Mouse (Mus musculus) midbrain, embryonic 13.5 days (tissue): ENCODE results near the gene Rbms3. TPM values are rescaled to one million over a fixed set of nuclear protein-coding genes. Genes with fewer than 3 reads are reported as not detected.

Source experiments
- ATAC-seq: fragments of 200-750 bp; cut with Nextera tagmentation; 2 replicates; pipeline ENCODE4 v1.8.0; 2017; ENCODE audit warnings: mild to moderate bottlenecking, moderate TSS enrichment, moderate library complexity
- H3K27ac ChIP-seq: fragments of 300-500 bp; sonication (generic); 2 replicates; pipeline ENCODE4 v1.5.1; 2015; ENCODE audit warnings: inconsistent platforms, mild to moderate bottlenecking, moderate library complexity
- H3K27me3 ChIP-seq: fragments of 300-500 bp; sonication (generic); 2 replicates; pipeline ENCODE4 v1.6.1; 2015; ENCODE audit warnings: mild to moderate bottlenecking, inconsistent platforms
- H3K36me3 ChIP-seq: fragments of 300-500 bp; sonication (generic); 2 replicates; pipeline ENCODE4 v1.6.1; 2015; ENCODE audit warnings: mild to moderate bottlenecking, inconsistent platforms
- H3K4me1 ChIP-seq: fragments of 300-500 bp; sonication (generic); replicated peaks from 2 replicates; pipeline ENCODE4 v1.6.1; 2015; ENCODE audit warnings: inconsistent platforms
- H3K4me2 ChIP-seq: fragments of 300-500 bp; sonication (generic); replicated peaks from 2 replicates; pipeline ENCODE4 v1.6.1; 2015; ENCODE audit warnings: moderate library complexity, mild to moderate bottlenecking, inconsistent platforms
- H3K4me3 ChIP-seq: fragments of 300-500 bp; sonication (generic); replicated peaks from 2 replicates; pipeline ENCODE4 v1.5.1; 2015; ENCODE audit warnings: mild to moderate bottlenecking, inconsistent platforms
- H3K9ac ChIP-seq: fragments of 300-500 bp; sonication (generic); replicated peaks from 2 replicates; pipeline ENCODE4 v1.6.1; 2015; ENCODE audit warnings: mild to moderate bottlenecking, inconsistent platforms
- H3K9me3 ChIP-seq: fragments of 300-500 bp; sonication (generic); 2 replicates; pipeline ENCODE4 v1.6.1; 2016; ENCODE audit warnings: mild to moderate bottlenecking, inconsistent platforms
- WGBS: fragments of 180-500 bp; shearing (Covaris S2); methylation state at CpG from one replicate; pipeline ENCODE4 v1.1.7; 2015; 5-methylcytosine and 5-hydroxymethylcytosine counted together
- polyA plus RNA-seq: library from polyadenylated mRNA; unstranded; fragments of >200 nt; fragmentation: Nextera tagmentation; extraction: Ambion mirVana; gene quantifications from 2 replicates; pipeline ENCODE4 v1.2.1, GENCODE M21; 2015

Gene Rbms3
- polyA plus RNA-seq, 1 experiment from 2014 or later: 30.8 TPM

- H3K9me3 ChIP-seq: no peaks in the 10 kb centered on the region
- 0 out of 2 replicates have a peak, but pooled peaks cover 4% of the 10 kb centered on the region for H3K4me1 ChIP-seq
- H3K27me3 ChIP-seq: 0 out of 2 replicates have a peak, but pooled peaks cover 4% of the 10 kb centered on the region
- no peaks in the 10 kb centered on the region for H3K36me3 ChIP-seq
- no peak overlapping the region for H3K4me2 ChIP-seq
- no peak overlapping the region for H3K9ac ChIP-seq
- no peak overlapping the region for H3K27ac ChIP-seq
- H3K4me3 ChIP-seq: no peak overlapping the region
- no peak for ATAC-seq
- 95% methylated on average over 4 of the region's 4 CpGs for WGBS
These were observed 261.7 kb downstream of the Rbms3 start for GRCm38 (mm10) chr9:117368016-117368415.

GRCm38 (mm10) chr9:117364610-117365009 is 265.1 kb downstream of the Rbms3 start:
- Histone ChIP-seq H3K9ac (no peak overlapping the region), H3K4me3 (no peak overlapping the region), H3K9me3 (no peaks in the 10 kb centered on the region), H3K36me3 (no peaks in the 10 kb centered on the region), H3K27ac (no peak overlapping the region), H3K4me2 (no peak overlapping the region), H3K27me3 (peaks cover 8% of the 10 kb centered on the region; the same call in 1 of the 2 replicates), H3K4me1 (peaks cover 12% of the 10 kb centered on the region; the same call in 1 of the 2 replicates)
- 21% methylated on average over 3 of the region's 3 CpGs for WGBS
- ATAC-seq: no peak

- 14% methylated on average over 5 of the region's 5 CpGs for WGBS
- Histone ChIP-seq H3K36me3 (no peaks in the 10 kb centered on the region), H3K27ac (no peak overlapping the region), H3K4me3 (no peak overlapping the region), H3K9ac (no peak overlapping the region), H3K4me2 (no peak overlapping the region), H3K4me1 (peaks cover 21% of the 10 kb centered on the region; the same call in 1 of the 2 replicates), H3K9me3 (no peaks in the 10 kb centered on the region), H3K27me3 (peaks cover 13% of the 10 kb centered on the region; the same call in 1 of the 2 replicates)
- ATAC-seq: no peak
These were observed 268.3 kb downstream of the Rbms3 start for GRCm38 (mm10) chr9:117361431-117361830.

- H3K4me2 ChIP-seq: no peak overlapping the region
- H3K4me1 ChIP-seq: peaks cover 17% of the 10 kb centered on the region; the same call in 1 of the 2 replicates
- no peaks in the 10 kb centered on the region for H3K9me3 ChIP-seq
- peaks cover 11% of the 10 kb centered on the region; the same call in 1 of the 2 replicates for H3K27me3 ChIP-seq
- peak; percentile 95 for ATAC-seq
- no peaks in the 10 kb centered on the region for H3K36me3 ChIP-seq
- H3K4me3 ChIP-seq: no peak overlapping the region
- H3K27ac ChIP-seq: no peak overlapping the region
- 7% methylated on average over 9 of the region's 9 CpGs for WGBS
- no peak overlapping the region for H3K9ac ChIP-seq
These were observed 272.8 kb downstream of the Rbms3 start for GRCm38 (mm10) chr9:117356764-117357442.

- H3K4me2 ChIP-seq: no peak overlapping the region
- ATAC-seq: no peak
- H3K9me3 ChIP-seq: no peaks in the 10 kb centered on the region
- no peak overlapping the region for H3K27ac ChIP-seq
- WGBS: 57% methylated on average over 5 of the region's 5 CpGs
- H3K4me3 ChIP-seq: no peak overlapping the region
- H3K27me3 ChIP-seq: peaks cover 11% of the 10 kb centered on the region; the same call in 1 of the 2 replicates
- H3K9ac ChIP-seq: no peak overlapping the region
- peaks cover 10% of the 10 kb centered on the region; the same call in 1 of the 2 replicates for H3K4me1 ChIP-seq
- H3K36me3 ChIP-seq: no peaks in the 10 kb centered on the region
These were observed 274.2 kb downstream of the Rbms3 start for GRCm38 (mm10) chr9:117355501-117355900.

- Histone ChIP-seq H3K4me3 (no peak overlapping the region), H3K36me3 (no peaks in the 10 kb centered on the region), H3K27ac (no peak overlapping the region), H3K27me3 (no peaks in the 10 kb centered on the region), H3K4me1 (0 out of 2 replicates have a peak, but pooled peaks cover 3% of the 10 kb centered on the region), H3K9ac (no peak overlapping the region), H3K9me3 (no peaks in the 10 kb centered on the region), H3K4me2 (no peak overlapping the region)
- WGBS: 84% methylated on average over 4 of the region's 4 CpGs
- no peak for ATAC-seq
These were observed 287.4 kb downstream of the Rbms3 start for GRCm38 (mm10) chr9:117342336-117342735.

GRCm38 (mm10) chr9:117330681-117331080 is 299.0 kb downstream of the Rbms3 start:
- no peaks in the 10 kb centered on the region for H3K36me3 ChIP-seq
- H3K4me1 ChIP-seq: no peaks in the 10 kb centered on the region
- H3K4me2 ChIP-seq: no peak overlapping the region
- no peaks in the 10 kb centered on the region for H3K9me3 ChIP-seq
- H3K4me3 ChIP-seq: no peak overlapping the region
- H3K27ac ChIP-seq: no peak overlapping the region
- WGBS: 91% methylated on average over 5 of the region's 5 CpGs
- no peak for ATAC-seq
- H3K9ac ChIP-seq: no peak overlapping the region
- no peaks in the 10 kb centered on the region for H3K27me3 ChIP-seq

- WGBS: 89% methylated on average over 3 of the region's 3 CpGs
- no peak for ATAC-seq
- no peak overlapping the region for H3K4me2 ChIP-seq
- no peaks in the 10 kb centered on the region for H3K9me3 ChIP-seq
- no peak overlapping the region for H3K27ac ChIP-seq
- no peaks in the 10 kb centered on the region for H3K4me1 ChIP-seq
- no peaks in the 10 kb centered on the region for H3K27me3 ChIP-seq
- H3K4me3 ChIP-seq: no peak overlapping the region
- no peak overlapping the region for H3K9ac ChIP-seq
- H3K36me3 ChIP-seq: no peaks in the 10 kb centered on the region
These were observed 310.4 kb downstream of the Rbms3 start for GRCm38 (mm10) chr9:117319271-117319670.

GRCm38 (mm10) chr9:117318461-117318860 is 311.3 kb downstream of the Rbms3 start:
- WGBS: 76% methylated on average over 4 of the region's 4 CpGs
- H3K9ac ChIP-seq: no peak overlapping the region
- no peak overlapping the region for H3K4me3 ChIP-seq
- H3K27me3 ChIP-seq: no peaks in the 10 kb centered on the region
- no peak overlapping the region for H3K27ac ChIP-seq
- no peak for ATAC-seq
- H3K4me1 ChIP-seq: no peaks in the 10 kb centered on the region
- no peak overlapping the region for H3K4me2 ChIP-seq
- no peaks in the 10 kb centered on the region for H3K36me3 ChIP-seq
- H3K9me3 ChIP-seq: no peaks in the 10 kb centered on the region

GRCm38 (mm10) chr9:117317251-117317650 is 312.5 kb downstream of the Rbms3 start:
- Histone ChIP-seq H3K9me3 (no peaks in the 10 kb centered on the region), H3K27me3 (no peaks in the 10 kb centered on the region), H3K4me2 (no peak overlapping the region), H3K9ac (no peak overlapping the region), H3K36me3 (no peaks in the 10 kb centered on the region), H3K4me3 (no peak overlapping the region), H3K4me1 (no peaks in the 10 kb centered on the region), H3K27ac (no peak overlapping the region)
- ATAC-seq: no peak
- WGBS: 96% methylated on average over 7 of the region's 7 CpGs

GRCm38 (mm10) chr9:117313642-117314041 is 316.1 kb downstream of the Rbms3 start:
- WGBS: 74% methylated on average over 11 of the region's 11 CpGs
- Histone ChIP-seq H3K4me1 (no peaks in the 10 kb centered on the region), H3K9ac (no peak overlapping the region), H3K27me3 (no peaks in the 10 kb centered on the region), H3K9me3 (no peaks in the 10 kb centered on the region), H3K27ac (no peak overlapping the region), H3K36me3 (no peaks in the 10 kb centered on the region), H3K4me3 (no peak overlapping the region), H3K4me2 (no peak overlapping the region)
- ATAC-seq: no peak

GRCm38 (mm10) chr9:117309809-117310208 is 319.9 kb downstream of the Rbms3 start:
- no peak for ATAC-seq
- Histone ChIP-seq H3K4me1 (no peaks in the 10 kb centered on the region), H3K36me3 (no peaks in the 10 kb centered on the region), H3K9me3 (no peaks in the 10 kb centered on the region), H3K4me3 (no peak overlapping the region), H3K9ac (no peak overlapping the region), H3K27me3 (no peaks in the 10 kb centered on the region), H3K4me2 (no peak overlapping the region), H3K27ac (no peak overlapping the region)

GRCm38 (mm10) chr9:117298991-117299390 is 330.7 kb downstream of the Rbms3 start:
- H3K27ac ChIP-seq: no peak overlapping the region
- no peaks in the 10 kb centered on the region for H3K9me3 ChIP-seq
- WGBS: 73% methylated on average over 7 of the region's 7 CpGs
- no peak overlapping the region for H3K4me3 ChIP-seq
- H3K9ac ChIP-seq: no peak overlapping the region
- no peaks in the 10 kb centered on the region for H3K36me3 ChIP-seq
- ATAC-seq: no peak
- H3K4me1 ChIP-seq: peaks cover 9% of the 10 kb centered on the region
- H3K4me2 ChIP-seq: no peak overlapping the region
- H3K27me3 ChIP-seq: peaks cover 22% of the 10 kb centered on the region; the same call in 1 of the 2 replicates
